Mouse (Mus musculus) stomach, postnatal 0 days (tissue): ENCODE data around the gene Cib3.

Experiments used
- CTCF ChIP-seq: IDR thresholded peaks from 2 replicates; pipeline ENCODE4 v1.5.1; 2016; ENCODE audit warnings: antibody characterized with exemption, low read depth, mild to moderate bottlenecking, moderate library complexity
- EP300 ChIP-seq: optimal IDR thresholded peaks from 2 replicates; pipeline ENCODE3; 2016; ENCODE audit warnings: antibody characterized with exemption

- no peak for TF ChIP-seq CTCF
- no peak for TF ChIP-seq EP300
Observed at GRCm38 (mm10) chr8:72213536-72213935, 899 bp upstream of the Cib3 start, which contains the start of gene Gm11034.
